Mouse (Mus musculus): ENCODE measurements around the gene Mrps18a. TPM values are rescaled to one million over a fixed set of nuclear protein-coding genes. Genes with fewer than 3 reads are reported as not detected.

Gene Mrps18a
- total RNA-seq, 2 experiments from 2014 or later = 50.5 to 55.4 TPM

DNA sequence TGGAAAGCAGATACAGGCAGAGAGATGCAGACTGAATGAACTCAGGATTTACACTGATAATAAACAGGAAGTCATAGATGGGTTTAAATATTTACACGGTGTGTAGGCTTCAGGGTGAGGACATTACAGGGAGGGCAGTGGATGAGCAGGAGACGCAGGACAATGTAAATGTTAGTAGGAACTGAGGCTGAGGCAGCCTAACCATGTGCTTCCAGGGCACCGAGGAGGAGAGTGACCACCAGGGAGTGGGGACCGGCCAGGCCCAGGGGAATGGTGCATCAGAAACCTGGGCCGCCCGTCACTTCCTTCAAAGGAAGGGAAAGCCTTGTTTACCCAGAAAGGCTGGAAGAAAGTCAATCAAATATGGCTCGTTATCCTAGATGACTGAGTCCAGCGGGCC, 12.3 kb upstream of the Mrps18a start:
- no peak for ATAC-seq (replicated peaks; ENCODE audit: poor library complexity)

DNA sequence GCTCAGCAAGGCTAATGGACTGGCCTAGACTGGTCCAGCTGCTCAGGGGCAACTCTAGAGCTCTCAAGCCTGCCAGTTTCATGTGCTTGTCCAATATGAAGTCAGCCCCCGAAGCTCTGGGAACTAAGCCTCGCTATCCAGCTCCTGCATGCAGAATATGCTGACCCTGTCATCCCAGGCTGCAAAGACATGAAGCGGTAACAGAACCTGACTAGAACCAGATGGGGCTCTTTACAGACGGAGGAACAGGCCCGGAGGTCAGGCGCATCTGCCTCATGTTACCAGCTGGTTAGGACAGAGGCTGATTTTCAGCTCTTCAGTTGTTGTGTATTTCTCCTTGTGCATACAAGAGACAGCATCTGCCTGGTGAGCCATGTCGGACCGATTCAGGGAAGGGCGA, 8.9 kb upstream of the Mrps18a start:
- no peak for ATAC-seq (replicated peaks; ENCODE audit: poor library complexity)

- no peak for ATAC-seq (replicated peaks; ENCODE audit: poor library complexity)
Measured at GRCm38 (mm10) chr17:46102608-46103159, 8.1 kb upstream of the Mrps18a start.

- ATAC-seq (replicated peaks; ENCODE audit: poor library complexity) = peak; percentile 65
Measured at GRCm38 (mm10) chr17:46104487-46104886, 6.3 kb upstream of the Mrps18a start.

DNA sequence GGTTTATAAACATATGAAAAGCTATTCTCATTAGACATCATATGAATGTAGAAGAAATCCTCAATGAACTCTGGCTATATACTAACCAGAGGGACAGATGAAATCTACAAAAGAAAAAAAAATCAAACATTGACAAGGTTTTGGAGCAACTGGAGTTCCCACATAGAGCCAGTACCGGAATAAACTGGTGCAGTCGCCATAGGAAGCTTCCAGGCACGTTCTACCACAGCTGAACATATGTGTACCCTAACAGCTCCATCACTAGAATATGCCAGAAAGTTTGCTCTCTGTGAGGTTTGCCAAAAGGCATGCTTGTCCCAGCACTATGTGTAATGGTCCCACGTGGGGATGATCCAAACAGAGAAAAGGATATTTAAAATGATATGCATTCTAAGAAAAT, 2.5 kb upstream of the Mrps18a start:
- ATAC-seq (replicated peaks; ENCODE audit: poor library complexity) = no peak

- no peak for ATAC-seq (replicated peaks; ENCODE audit: poor library complexity)
Measured at GRCm38 (mm10) chr17:46115489-46115888, 4.7 kb downstream of the Mrps18a start.

GRCm38 (mm10) chr17:46116138-46116537, 5.4 kb downstream of the Mrps18a start:
- ATAC-seq (replicated peaks; ENCODE audit: poor library complexity) = no peak

- ATAC-seq (replicated peaks; ENCODE audit: poor library complexity) = no peak
Measured at GRCm38 (mm10) chr17:46116881-46117280, 6.1 kb downstream of the Mrps18a start.

DNA sequence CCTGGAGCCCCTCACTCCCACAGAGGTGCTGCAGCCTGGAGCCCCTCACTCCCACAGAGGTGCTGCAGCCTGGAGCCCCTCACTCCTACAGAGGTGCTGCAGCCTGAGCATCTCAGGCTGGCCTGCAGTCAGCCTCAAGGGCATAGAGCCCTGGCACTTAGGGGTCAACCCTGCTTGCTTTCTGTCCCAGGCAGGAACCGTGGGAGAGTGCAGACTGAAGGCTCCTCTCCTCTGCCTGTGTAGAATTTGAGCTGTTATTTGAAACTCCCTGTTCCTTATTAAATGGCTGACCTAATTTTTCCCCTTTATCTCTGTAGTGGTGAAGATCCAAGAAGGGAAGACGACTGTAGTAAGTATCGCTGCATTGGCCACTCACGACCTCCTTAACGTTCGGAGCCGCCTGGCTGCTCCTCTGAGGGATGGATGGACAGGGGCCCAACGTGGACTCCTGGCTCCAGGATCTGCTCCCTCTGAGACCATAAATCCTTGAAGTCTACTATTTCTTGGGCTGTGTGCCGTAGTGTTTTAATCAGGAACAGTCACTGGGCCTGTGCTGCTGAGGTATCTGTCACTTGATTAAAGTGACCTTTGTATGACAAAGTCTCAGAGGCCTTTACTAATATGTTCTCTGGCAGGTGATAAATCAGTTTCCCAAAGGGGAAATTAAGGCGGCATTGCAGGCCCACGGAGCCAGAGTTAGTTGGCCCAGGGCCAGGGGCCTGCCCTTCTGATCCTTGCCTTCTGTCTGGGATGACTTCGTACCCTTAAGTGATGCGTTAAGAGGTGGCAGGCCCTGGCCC, 7.0 kb downstream of the Mrps18a start:
- ATAC-seq (replicated peaks; ENCODE audit: poor library complexity) = no peak

- no peak for ATAC-seq (replicated peaks; ENCODE audit: poor library complexity)
Measured at GRCm38 (mm10) chr17:46118423-46118850, 7.7 kb downstream of the Mrps18a start.

- no peak for ATAC-seq (replicated peaks; ENCODE audit: poor library complexity)
Measured at GRCm38 (mm10) chr17:46119641-46120040, 8.9 kb downstream of the Mrps18a start.

DNA sequence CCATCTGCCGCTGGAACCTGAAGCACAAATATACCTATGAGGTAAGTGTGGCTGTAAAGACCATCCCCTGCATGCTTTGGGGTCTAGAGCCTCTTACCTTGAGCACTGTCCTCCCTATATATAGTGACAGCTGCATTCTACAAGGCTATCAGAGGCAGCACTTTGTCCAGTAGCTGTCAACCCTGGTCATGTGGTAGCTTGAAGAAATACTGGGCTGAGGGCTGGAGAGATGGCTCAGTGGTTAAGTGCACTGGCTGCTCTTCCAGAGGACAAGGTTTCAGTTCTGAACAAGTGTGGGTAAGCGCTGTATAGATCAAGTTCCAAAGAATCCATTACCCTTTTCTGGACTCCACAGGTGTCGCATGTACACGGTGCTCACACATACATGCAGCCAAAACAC, 12.0 kb downstream of the Mrps18a start:
- ATAC-seq (replicated peaks; ENCODE audit: poor library complexity) = no peak

GRCm38 (mm10) chr17:46123285-46123684, 12.5 kb downstream of the Mrps18a start:
- no peak for ATAC-seq (replicated peaks; ENCODE audit: poor library complexity)

DNA sequence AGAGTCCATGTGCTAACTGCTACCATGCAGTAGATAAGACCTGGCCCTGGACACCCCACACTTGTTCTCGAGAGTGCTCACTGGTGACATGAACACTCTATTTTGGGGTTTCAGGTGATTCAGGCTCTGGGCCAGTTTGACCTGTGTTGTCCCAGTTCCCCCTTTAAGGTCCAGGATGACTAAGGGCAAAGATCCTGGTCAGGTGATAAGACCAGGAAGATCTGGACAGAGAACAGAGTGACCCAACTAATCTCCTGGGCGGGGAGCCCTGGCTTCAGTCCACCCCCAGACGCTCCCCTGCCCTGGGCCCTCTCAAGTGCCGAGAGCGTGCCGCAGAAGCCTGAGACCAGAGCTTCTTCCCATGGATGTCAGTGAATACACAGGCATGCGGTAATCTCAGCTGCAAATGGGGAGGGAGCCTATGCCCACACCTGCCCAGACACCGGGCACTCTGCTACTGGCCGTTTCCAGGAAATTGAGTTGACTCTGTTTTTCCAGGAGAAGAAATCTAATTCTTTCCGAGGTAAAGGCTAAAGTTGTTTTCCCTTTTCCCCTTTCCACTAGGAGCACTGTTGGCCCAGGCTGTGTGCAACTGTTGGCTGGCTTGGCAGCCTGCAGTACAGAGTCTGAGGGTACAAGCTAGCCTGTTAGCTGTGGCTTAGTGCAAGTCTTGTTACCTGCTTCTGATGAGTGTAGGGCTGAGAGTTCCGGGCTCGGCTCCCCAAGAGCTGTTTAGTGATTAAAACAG, 13.3 kb downstream of the Mrps18a start:
- ATAC-seq (replicated peaks; ENCODE audit: poor library complexity) = no peak

GRCm38 (mm10) chr17:46126608-46127007, 15.8 kb downstream of the Mrps18a start:
- no peak for ATAC-seq (replicated peaks; ENCODE audit: poor library complexity)

DNA sequence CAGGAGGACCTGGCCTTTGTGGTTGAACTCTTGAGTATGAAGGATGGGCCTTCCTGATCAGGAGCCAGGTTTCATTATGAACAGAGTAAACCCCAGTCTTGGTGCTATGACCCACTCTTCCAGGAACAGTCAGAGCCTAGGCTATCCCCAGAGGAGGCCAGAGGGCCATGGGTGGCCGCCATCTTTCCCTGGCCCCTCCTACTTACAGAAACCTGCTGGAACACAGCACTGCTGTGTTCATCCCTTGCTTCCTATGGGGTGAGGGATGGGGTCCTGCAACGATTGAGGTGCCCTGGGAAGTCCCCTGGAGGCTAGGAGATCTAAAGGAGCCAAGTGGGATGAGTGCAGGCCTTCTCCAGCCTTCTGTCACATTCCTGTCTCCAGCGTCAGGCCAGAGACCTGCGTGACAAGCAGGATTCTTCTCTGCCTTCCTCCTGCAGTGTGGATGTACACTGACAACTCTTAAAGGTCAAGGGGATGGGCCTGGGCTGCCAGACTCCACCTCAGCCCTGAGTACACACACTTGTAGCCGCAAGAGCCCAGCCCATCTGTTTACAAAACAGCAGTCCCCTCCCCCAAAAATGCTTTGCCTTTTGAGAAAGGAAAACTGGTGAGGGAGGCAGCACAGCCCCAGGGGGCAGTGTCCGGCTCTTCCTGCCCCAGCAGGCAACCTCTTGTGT, 17.2 kb downstream of the Mrps18a start:
- no peak for ATAC-seq (replicated peaks; ENCODE audit: poor library complexity)

GRCm38 (mm10) chr17:46129741-46130498, 19.1 kb downstream of the Mrps18a start:
- no peak for ATAC-seq (replicated peaks; ENCODE audit: poor library complexity)

DNA sequence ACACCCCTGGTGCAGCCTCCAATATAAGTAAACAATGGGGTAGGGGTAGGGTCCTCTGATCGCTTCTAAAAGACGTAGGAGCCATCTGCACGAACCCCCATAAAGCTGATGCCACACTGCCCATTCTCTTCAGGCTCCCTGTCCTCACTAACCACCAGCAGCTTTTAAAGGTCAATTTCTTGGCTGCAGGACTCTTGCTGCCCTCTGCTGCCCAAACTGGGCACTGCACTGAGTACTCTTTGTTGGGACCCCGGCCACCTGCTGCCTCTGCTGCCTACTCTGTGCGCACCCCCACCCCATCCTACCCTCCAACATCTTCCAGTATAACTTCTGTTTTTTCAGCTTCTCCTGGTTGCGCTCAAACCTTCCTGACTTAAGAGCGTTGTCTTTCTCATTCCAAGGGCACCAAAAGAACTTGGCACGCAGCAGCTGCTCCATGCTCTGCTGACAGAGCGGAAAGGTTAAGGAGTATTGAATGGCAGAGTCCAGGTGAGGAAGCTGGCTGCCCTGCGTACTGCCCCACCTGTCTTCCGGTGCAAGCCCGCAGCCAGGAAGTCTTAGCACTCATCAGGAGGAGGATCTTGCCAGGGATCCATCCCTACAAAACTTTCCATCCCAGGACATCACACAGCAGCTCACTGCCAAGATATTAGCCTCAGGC, 21.4 kb downstream of the Mrps18a start:
- ATAC-seq (replicated peaks; ENCODE audit: poor library complexity) = peak; percentile 85

- peak; percentile 72 for ATAC-seq (replicated peaks; ENCODE audit: poor library complexity)
Measured at GRCm38 (mm10) chr17:46132862-46133261, 22.1 kb downstream of the Mrps18a start.

All from megakaryocyte progenitor cell, adult 5-6 weeks (primary cell).